Mouse (Mus musculus) G1E (cell line): ENCODE results near the gene Fam160a1.

Experiments
- CTCF ChIP-seq: IDR thresholded peaks from 2 replicates; pipeline ENCODE4 v1.5.1; 2012; ENCODE audit warnings: low read depth, low read length, inconsistent platforms, mixed read lengths
- GATA1 ChIP-seq: IDR thresholded peaks from 2 replicates; pipeline ENCODE4 v1.6.1; 2012; ENCODE audit warnings: borderline replicate concordance, low read length, inconsistent platforms, mixed read lengths
- POLR2AphosphoS5 ChIP-seq: IDR thresholded peaks from 2 replicates; pipeline ENCODE4 v1.6.1; 2012; ENCODE audit warnings: low read depth, low read length, inconsistent platforms; ENCODE audit not compliant: insufficient replicate concordance
- TAL1 ChIP-seq: conservative IDR thresholded peaks from 2 replicates; pipeline ENCODE4 v1.6.1; 2012; ENCODE audit warnings: low read depth, low read length, inconsistent platforms, mixed read lengths

DNA sequence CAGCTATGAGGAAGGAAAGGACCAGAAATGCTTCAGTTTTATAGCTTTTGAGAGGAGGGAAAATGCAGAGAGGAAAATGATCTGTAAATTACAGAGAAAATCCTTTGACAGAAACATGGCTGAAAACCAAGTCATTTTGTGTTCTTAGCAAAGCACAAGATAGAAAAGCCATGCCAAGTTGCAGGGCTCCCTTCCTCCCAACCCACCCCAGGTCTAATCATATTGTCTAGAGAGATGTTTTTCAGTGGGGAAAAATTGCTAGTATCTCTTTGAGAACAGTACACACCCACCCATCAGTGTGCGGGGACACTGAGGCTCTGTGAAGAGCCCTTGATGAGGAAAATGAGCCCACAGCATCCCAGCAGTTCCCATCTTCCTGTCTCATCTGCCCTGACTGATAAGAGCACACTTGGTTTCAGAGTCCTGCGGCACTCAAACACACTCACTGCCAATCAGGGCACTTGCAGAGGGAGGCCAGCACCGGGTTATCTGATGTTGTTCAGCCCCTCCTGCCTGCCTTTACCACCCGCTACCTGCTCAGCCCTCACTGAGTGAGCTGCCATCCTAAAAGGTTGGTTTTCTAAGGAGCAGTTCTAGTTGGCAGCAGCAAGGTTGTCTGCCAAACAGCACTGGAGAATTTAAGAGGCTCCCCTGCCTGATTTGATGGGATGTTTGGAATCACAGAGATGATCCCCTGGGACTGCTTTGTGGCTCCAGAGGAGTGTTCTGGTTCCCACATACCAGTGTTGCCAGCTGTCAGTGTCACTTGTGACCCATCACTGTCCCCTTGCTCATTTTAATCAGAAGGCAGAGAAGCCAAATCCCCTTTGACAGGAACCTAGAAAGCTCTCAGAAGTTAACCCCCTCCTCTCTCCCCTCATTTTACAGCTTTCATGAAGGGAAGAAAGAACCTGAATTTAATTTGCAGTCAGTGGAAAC is 164.1 kb downstream of the Fam160a1 start:
- TF ChIP-seq CTCF = no peak
- no peak for TF ChIP-seq POLR2AphosphoS5
- no peak for TF ChIP-seq GATA1
- TF ChIP-seq TAL1 = no peak
